Comparison of ENCODE assay signal across 22 mouse cellular contexts in genomic region chr8:83764717-83765116, GRCm38 (mm10). TPM values are rescaled to one million over a fixed set of nuclear protein-coding genes. Genes with fewer than 3 reads are reported as not detected.
A peak's percentile ranks its signal among the peaks of the same experiment; 100 is the strongest.
DNase-seq lines count a peak whose midpoint lies in the region; ATAC-seq and TF ChIP-seq lines count a peak whose summit lies in the region.
"Had no signal": no experiment of that assay in that cellular context is flagged by ENCODE, and none has a peak within 500 bp of the region (broad histone marks: within the 10 kb centered on the region; RNA-seq: fewer than 3 reads in every experiment).

No protein-coding gene starts in this region.

- DNase-seq in ES-CJ7 (ENCODE audit: low read depth, low spot score) (peak; percentile 62), MEL (ENCODE audit: low read depth, low spot score) (peak; percentile 26), ZHBTc4 (ENCODE audit: low read depth, low spot score) (peak; percentile 49)
- no peak for DNase-seq in kidney, adult 11 months
- DNase-seq: adrenal gland, adult 2 months; adrenal gland, postnatal 10 days; adrenal gland, postnatal 25 days; cerebellum, adult 11 months; cerebellum, adult 18-20 months; cerebellum, adult 8-10 months; cerebellum, adult 9-11 months; cerebellum, postnatal 36 days; embryo, embryonic 11 days had no signal

- WGBS in intestine, postnatal 0 days: 89% methylated on average over 2 of the region's 2 CpGs

- TF ChIP-seq CTCF in MEL (IDR thresholded peaks at IDR 0.05 in 2 of 3, conservative IDR thresholded peaks at IDR 0.05 in 1 of 3; ENCODE audit: control insufficient read depth in 1 of 3, insufficient read depth in 1 of 3, low read depth in 2 of 3, low read length in 3 of 3, poor library complexity in 1 of 3, severe bottlenecking in 1 of 3): no peak
- no peak for TF ChIP-seq CTCF in intestine, postnatal 0 days (IDR thresholded peaks at IDR 0.05; ENCODE audit: low read depth)

- no peaks in the 10 kb centered on the region for H3K79me2 ChIP-seq in MEL (ENCODE audit: control insufficient read depth, insufficient read depth, low read length, poor library complexity)

- peaks cover 0 to 13% of the 10 kb centered on the region in 2 experiments; a peak in 2 of 4 replicates for H3K36me3 ChIP-seq in MEL (ENCODE audit: control insufficient read depth in 1 of 2, insufficient read depth in 2 of 2, low read length in 2 of 2)
- no peaks in the 10 kb centered on the region for H3K36me3 ChIP-seq in intestine, postnatal 0 days (ENCODE audit: control insufficient read depth, insufficient read depth)
- H3K36me3 ChIP-seq: embryonic facial prominence, embryonic 13.5 days; embryonic facial prominence, embryonic 15.5 days; forebrain, embryonic 10.5 days; forebrain, embryonic 12.5 days; G1E had no signal

- no peak for TF ChIP-seq RAD21 in MEL (IDR thresholded peaks at IDR 0.05; ENCODE audit: low read depth, low read length)

- no peak overlapping the region for H3K4me2 ChIP-seq in intestine, postnatal 0 days (replicated peaks; ENCODE audit: low read depth)
- H3K4me2 ChIP-seq: embryonic facial prominence, embryonic 13.5 days; embryonic facial prominence, embryonic 15.5 days; forebrain, embryonic 12.5 days had no signal

- TF ChIP-seq POLR2A in MEL (IDR thresholded peaks at IDR 0.05; ENCODE audit: control insufficient read depth in 1 of 2, insufficient read depth in 1 of 2, low read depth in 1 of 2, low read length in 2 of 2, poor library complexity in 1 of 2): no peak

- no peak overlapping the region for H3K9ac ChIP-seq in MEL (ENCODE audit: control insufficient read depth, low read depth, low read length, poor library complexity, severe bottlenecking)
- no peak overlapping the region for H3K9ac ChIP-seq in intestine, postnatal 0 days (ENCODE audit: low read depth, low read length)
- H3K9ac ChIP-seq: embryonic facial prominence, embryonic 13.5 days; embryonic facial prominence, embryonic 15.5 days; forebrain, embryonic 12.5 days had no signal

- no peak overlapping the region for H3K4me3 ChIP-seq in MEL (ENCODE audit: control insufficient read depth in 1 of 2, insufficient read depth in 1 of 2, low read depth in 2 of 2, low read length in 2 of 2)
- H3K4me3 ChIP-seq in intestine, postnatal 0 days (ENCODE audit: low read depth, low read length): no peak overlapping the region
- H3K4me3 ChIP-seq: embryonic facial prominence, embryonic 13.5 days; embryonic facial prominence, embryonic 15.5 days; erythroblast, embryonic 14.5 days; forebrain, embryonic 10.5 days; forebrain, embryonic 12.5 days had no signal

- peaks cover 5 to 29% of the 10 kb centered on the region in 2 experiments for H3K4me1 ChIP-seq in MEL (ENCODE audit: control insufficient read depth in 1 of 2, insufficient read depth in 2 of 2, low read length in 2 of 2)
- H3K4me1 ChIP-seq in intestine, postnatal 0 days (replicated peaks; ENCODE audit: control insufficient read depth, insufficient read depth, low read length): no peaks in the 10 kb centered on the region; the same call in 1 of the 2 replicates
- H3K4me1 ChIP-seq: embryonic facial prominence, embryonic 13.5 days; embryonic facial prominence, embryonic 15.5 days; forebrain, embryonic 10.5 days; forebrain, embryonic 12.5 days had no signal

- no peak for ATAC-seq in intestine, postnatal 0 days
- ATAC-seq: forebrain, embryonic 14.5 days; forebrain, embryonic 16.5 days had no signal

- H3K27me3 ChIP-seq in MEL (ENCODE audit: control insufficient read depth in 1 of 2, insufficient read depth in 2 of 2, low read length in 2 of 2): no peaks in the 10 kb centered on the region
- no peaks in the 10 kb centered on the region for H3K27me3 ChIP-seq in intestine, postnatal 0 days (replicated peaks; ENCODE audit: control insufficient read depth, insufficient read depth, low read length)
- H3K27me3 ChIP-seq: embryonic facial prominence, embryonic 13.5 days; embryonic facial prominence, embryonic 15.5 days had no signal

- no peak overlapping the region for H3K27ac ChIP-seq in MEL (ENCODE audit: control insufficient read depth, low read depth, low read length)
- H3K27ac ChIP-seq in intestine, postnatal 0 days (ENCODE audit: low read depth, low read length): no peak overlapping the region
- H3K27ac ChIP-seq: embryonic facial prominence, embryonic 13.5 days; embryonic facial prominence, embryonic 15.5 days; forebrain, embryonic 10.5 days; forebrain, embryonic 12.5 days had no signal

- TF ChIP-seq EP300 in MEL (IDR thresholded peaks at IDR 0.05; ENCODE audit: low read depth in 1 of 2, low read length in 2 of 2): no peak

- H3K9me3 ChIP-seq in MEL (replicated peaks; ENCODE audit: insufficient read depth, low read length): no peaks in the 10 kb centered on the region
- no peaks in the 10 kb centered on the region for H3K9me3 ChIP-seq in intestine, postnatal 0 days (ENCODE audit: control insufficient read depth)
- H3K9me3 ChIP-seq: embryonic facial prominence, embryonic 13.5 days; embryonic facial prominence, embryonic 15.5 days had no signal

TF ChIP-seq in MEL, 35 proteins besides CTCF, POLR2A, EP300 and RAD21:
- TF ChIP-seq MEF2A (IDR thresholded peaks at IDR 0.05; ENCODE audit: extremely low read depth, insufficient replicate concordance, low read depth, low read length, poor library complexity, severe bottlenecking) (no peak), MYC (IDR thresholded peaks at IDR 0.05; ENCODE audit: low read depth, low read length) (no peak), GABPA (IDR thresholded peaks at IDR 0.05; ENCODE audit: low read depth, low read length) (no peak), ZC3H11A (IDR thresholded peaks at IDR 0.05; ENCODE audit: low read depth, low read length) (no peak), ZNF384 (IDR thresholded peaks at IDR 0.05; ENCODE audit: low read depth, low read length) (no peak)

RNA-seq across cellular contexts. Expression of gene Adgre5, which starts 23.6 kb away (rescaled TPM):
- total RNA-seq in MEL (2012; rRNA removed): 16.1 and 18.5 TPM in 2 replicates
- polyA plus RNA-seq in MEL (2012; ENCODE audit: insufficient read depth in 1 of 2, insufficient read length in 2 of 2, low read depth in 1 of 2, low replicate concordance in 2 of 2, missing spikeins in 1 of 2): 10 to 100 TPM in 1 of 2 experiments, not detected in 1; 21.4 TPM
- polyA plus RNA-seq in intestine, postnatal 0 days (2015; fragmentation: Nextera tagmentation; extraction: Ambion mirVana): 17.2 and 17.6 TPM in 2 replicates

RNA-seq across cellular contexts. Expression of gene Ddx39, which starts 49.7 kb away (rescaled TPM):
- 279 and 361 TPM in 2 replicates for total RNA-seq in MEL (2012; rRNA removed)
- polyA plus RNA-seq in MEL (2012; ENCODE audit: insufficient read depth in 1 of 2, insufficient read length in 2 of 2, low read depth in 1 of 2, low replicate concordance in 2 of 2, missing spikeins in 1 of 2): 100 to 1,000 TPM; 272 to 304 TPM
- 69.8 and 75.5 TPM in 2 replicates for polyA plus RNA-seq in intestine, postnatal 0 days (2015; fragmentation: Nextera tagmentation; extraction: Ambion mirVana)
